Mouse (Mus musculus) neural tube, embryonic 11.5 days (tissue): ENCODE results near the gene Ric3. TPM values are rescaled to one million over a fixed set of nuclear protein-coding genes. Genes with fewer than 3 reads are reported as not detected.
"Not testable (repeated sequence)": the region's sequence is repeated elsewhere in the genome, so short reads cannot be mapped to it uniquely, and the experiment has no call there.

Source experiments
- ATAC-seq: fragments of 200-750 bp; cut with Nextera tagmentation; 2 replicates; pipeline ENCODE4 v1.8.0; 2017; ENCODE audit warnings: moderate number of reproducible peaks, mild to moderate bottlenecking, moderate TSS enrichment, moderate library complexity; ENCODE audit not compliant: insufficient read depth, low FRiP score, low TSS enrichment
- DNase-seq: peaks from one replicate; pipeline ENCODE4 v3.0.0-alpha.2; 2015; ENCODE audit warnings: low spot score
- H3K27ac ChIP-seq: fragments of 300-500 bp; sonication (generic); 2 replicates; pipeline ENCODE4 v1.5.1; 2014; ENCODE audit warnings: low read depth, mild to moderate bottlenecking, low read length
- H3K27me3 ChIP-seq: fragments of 300-500 bp; sonication (generic); 2 replicates; pipeline ENCODE4 v1.6.1; 2014; ENCODE audit warnings: mild to moderate bottlenecking, low read length, mixed read lengths; ENCODE audit not compliant: control insufficient read depth, insufficient read depth
- H3K36me3 ChIP-seq: fragments of 300-500 bp; sonication (generic); 2 replicates; pipeline ENCODE4 v1.6.1; 2014; ENCODE audit warnings: mild to moderate bottlenecking, low read length, moderate library complexity, mixed read lengths; ENCODE audit not compliant: control insufficient read depth, insufficient read depth
- H3K4me1 ChIP-seq: fragments of 300-500 bp; sonication (generic); 2 replicates; pipeline ENCODE4 v1.6.1; 2014; ENCODE audit warnings: low read length, mixed read lengths; ENCODE audit not compliant: control insufficient read depth, insufficient read depth
- H3K4me2 ChIP-seq: fragments of 300-500 bp; sonication (generic); 2 replicates; pipeline ENCODE4 v1.6.1; 2014; ENCODE audit warnings: low read depth, mild to moderate bottlenecking, moderate library complexity
- H3K4me3 ChIP-seq: fragments of 300-500 bp; sonication (generic); 2 replicates; pipeline ENCODE4 v1.5.1; 2014; ENCODE audit warnings: low read depth, low read length
- H3K9ac ChIP-seq: fragments of 300-500 bp; sonication (generic); 2 replicates; pipeline ENCODE4 v1.6.1; 2014; ENCODE audit warnings: mild to moderate bottlenecking, low read length
- H3K9me3 ChIP-seq: fragments of 300-500 bp; sonication (generic); 2 replicates; pipeline ENCODE4 v1.6.1; 2016; ENCODE audit warnings: low read length; ENCODE audit not compliant: control insufficient read depth
- WGBS: fragments of 180-500 bp; shearing (Covaris S2); extraction: QIAGEN DNeasy Blood & Tissue Kit; methylation state at CpG from one replicate; pipeline ENCODE4 v1.1.7; 2014; 5-methylcytosine and 5-hydroxymethylcytosine counted together
- polyA plus RNA-seq: library from polyadenylated mRNA; unstranded; fragments of >200 nt; fragmentation: Nextera tagmentation; extraction: Ambion mirVana; gene quantifications from 2 replicates; pipeline ENCODE4 v1.2.1, GENCODE M21; 2014

The Ric3 gene
- polyA plus RNA-seq, 1 experiment from 2014 or later: 18.1 TPM

DNA sequence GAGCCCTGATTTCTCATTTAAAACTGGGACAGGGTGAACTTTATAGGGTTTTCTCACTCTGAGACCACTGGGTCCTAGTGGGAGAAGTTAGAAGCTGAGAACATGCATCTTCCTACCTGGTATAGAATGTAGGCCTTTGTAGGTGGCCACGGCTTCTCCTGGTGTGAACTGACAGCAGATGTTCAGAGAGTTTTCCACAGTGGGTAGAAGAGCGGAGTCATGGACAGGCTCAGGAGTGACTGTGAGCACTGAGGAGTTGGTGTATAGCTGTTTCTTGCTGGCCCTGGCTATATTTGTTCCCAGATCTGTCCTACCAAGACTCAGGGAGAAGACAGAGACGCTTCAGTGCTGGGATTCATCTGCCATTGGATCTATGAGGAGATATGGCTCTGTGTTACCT lies 18.0 kb upstream of the Ric3 start:
- WGBS: 85% methylated on average over 3 of the region's 3 CpGs

DNA sequence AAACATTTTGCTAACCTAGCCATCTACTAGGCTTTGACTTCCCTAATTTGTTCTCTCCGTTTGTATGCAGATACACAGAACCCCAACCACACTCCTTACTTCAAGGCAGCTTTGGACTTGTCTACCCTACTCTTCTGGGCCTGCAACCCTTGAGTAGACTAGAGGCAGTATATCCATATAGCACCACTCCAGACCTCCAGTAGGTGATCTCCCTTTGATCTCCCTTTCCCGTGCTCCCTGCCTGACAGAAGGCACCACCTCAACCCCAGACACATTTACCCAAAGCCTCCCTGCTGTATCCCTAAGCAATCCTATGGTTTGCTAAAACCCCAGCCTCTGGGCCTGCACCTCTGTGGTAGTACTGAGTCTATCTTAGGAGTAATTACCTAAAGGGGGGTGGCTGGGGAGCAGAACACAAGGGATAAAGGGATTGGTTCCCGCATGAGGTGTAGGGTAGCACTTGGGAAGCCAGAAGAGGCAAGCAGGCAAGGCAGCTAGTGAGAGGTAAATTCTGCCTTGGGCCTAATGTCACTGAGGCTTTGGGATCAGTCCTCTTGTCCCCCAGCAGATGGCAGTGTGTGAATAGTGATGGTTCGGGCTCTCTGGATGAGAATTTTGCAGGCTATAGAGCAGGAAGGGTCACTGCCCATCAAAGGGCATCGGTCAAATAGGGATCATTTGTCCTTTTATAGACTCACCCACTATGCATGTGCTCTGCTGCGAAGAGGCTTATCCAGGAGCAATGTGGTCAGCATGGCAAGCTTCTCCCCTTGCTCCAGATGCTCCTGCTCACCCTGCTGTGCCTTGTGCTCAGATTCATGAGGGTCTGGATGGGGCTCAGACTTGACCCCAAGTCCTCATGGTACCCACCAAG lies 15.3 kb upstream of the Ric3 start:
- DNase-seq (peak; percentile 52), ATAC-seq (peak; percentile 60)
- H3K9ac ChIP-seq: no peak overlapping the region
- no peaks in the 10 kb centered on the region for H3K9me3 ChIP-seq
- H3K4me2 ChIP-seq: no peak overlapping the region
- no peaks in the 10 kb centered on the region for H3K27me3 ChIP-seq
- no peak overlapping the region for H3K4me3 ChIP-seq
- H3K4me1 ChIP-seq: no peaks in the 10 kb centered on the region
- 32% methylated on average over 6 of the region's 6 CpGs for WGBS
- H3K36me3 ChIP-seq: no peaks in the 10 kb centered on the region
- no peak overlapping the region for H3K27ac ChIP-seq

More for the DNA sequence above, 18.0 kb upstream of the Ric3 start:
- DNase-seq (no peak), ATAC-seq (no peak)
- no peaks in the 10 kb centered on the region for H3K36me3 ChIP-seq
- H3K4me3 ChIP-seq: no peak overlapping the region
- H3K27ac ChIP-seq: no peak overlapping the region
- no peaks in the 10 kb centered on the region for H3K4me1 ChIP-seq
- H3K27me3 ChIP-seq: no peaks in the 10 kb centered on the region
- no peak overlapping the region for H3K4me2 ChIP-seq
- H3K9ac ChIP-seq: no peak overlapping the region
- no peaks in the 10 kb centered on the region for H3K9me3 ChIP-seq

- WGBS: 82% methylated on average over 7 of the region's 7 CpGs
Observed at GRCm38 (mm10) chr7:109097203-109097602, 14.1 kb upstream of the Ric3 start.

GRCm38 (mm10) chr7:109096618-109097017 lies 13.5 kb upstream of the Ric3 start:
- no peak for ATAC-seq
- H3K4me1 ChIP-seq: no peaks in the 10 kb centered on the region
- H3K4me3 ChIP-seq: no peak overlapping the region

More at GRCm38 (mm10) chr7:109097203-109097602, 14.1 kb upstream of the Ric3 start:
- H3K4me1 ChIP-seq: no peaks in the 10 kb centered on the region
- H3K27ac ChIP-seq: no peak overlapping the region
- no peak overlapping the region for H3K4me3 ChIP-seq
- H3K4me2 ChIP-seq: no peak overlapping the region
- ATAC-seq: no peak
- H3K27me3 ChIP-seq: no peaks in the 10 kb centered on the region
- no peak overlapping the region for H3K9ac ChIP-seq
- no peaks in the 10 kb centered on the region for H3K9me3 ChIP-seq
- DNase-seq: no peak
- H3K36me3 ChIP-seq: no peaks in the 10 kb centered on the region

GRCm38 (mm10) chr7:109094294-109094693 lies 11.2 kb upstream of the Ric3 start:
- Histone ChIP-seq H3K4me3 (no peak overlapping the region), H3K4me2 (no peak overlapping the region), H3K27me3 (no peaks in the 10 kb centered on the region), H3K9ac (no peak overlapping the region), H3K27ac (no peak overlapping the region), H3K4me1 (no peaks in the 10 kb centered on the region), H3K36me3 (no peaks in the 10 kb centered on the region), H3K9me3 (no peaks in the 10 kb centered on the region)
- ATAC-seq: no peak
- WGBS: no CpG with 5 or more reads among the region's 7 CpGs
- DNase-seq: no peak

More at GRCm38 (mm10) chr7:109096618-109097017, 13.5 kb upstream of the Ric3 start:
- Histone ChIP-seq H3K27me3 (no peaks in the 10 kb centered on the region), H3K9me3 (no peaks in the 10 kb centered on the region), H3K4me2 (no peak overlapping the region), H3K9ac (no peak overlapping the region), H3K36me3 (no peaks in the 10 kb centered on the region), H3K27ac (no peak overlapping the region)
- DNase-seq: no peak
- 78% methylated on average over 4 of the region's 4 CpGs for WGBS

DNA sequence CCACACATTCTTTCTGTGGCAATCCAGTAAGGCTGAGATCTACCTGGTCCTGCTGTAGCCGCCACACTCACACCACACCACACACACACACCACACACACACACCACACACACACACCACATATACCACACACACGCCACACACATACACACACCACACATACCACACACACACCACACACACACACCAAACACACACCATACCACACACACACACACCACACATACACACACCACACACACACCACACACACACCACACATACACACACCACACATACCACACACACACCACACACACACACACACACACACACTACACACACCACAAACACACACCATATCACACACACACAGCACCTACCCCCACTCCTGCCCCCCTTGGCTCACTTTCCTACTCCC lies 8.2 kb upstream of the Ric3 start:
- not testable (repeated sequence) for H3K4me1 ChIP-seq, H3K27me3 ChIP-seq, H3K4me3 ChIP-seq, H3K36me3 ChIP-seq, H3K9me3 ChIP-seq, DNase-seq, H3K4me2 ChIP-seq, ATAC-seq, H3K9ac ChIP-seq, H3K27ac ChIP-seq
- no CpG with 5 or more reads among the region's 2 CpGs for WGBS

- 33% methylated on average over 2 of the region's 2 CpGs for WGBS
- Histone ChIP-seq H3K4me1 (peaks cover 5% of the 10 kb centered on the region; the same call in 1 of the 2 replicates), H3K9ac (no peak overlapping the region), H3K27me3 (no peaks in the 10 kb centered on the region), H3K36me3 (no peaks in the 10 kb centered on the region), H3K9me3 (no peaks in the 10 kb centered on the region), H3K4me3 (no peak overlapping the region), H3K4me2 (no peak overlapping the region), H3K27ac (no peak overlapping the region)
- DNase-seq: no peak
- ATAC-seq: no peak
Observed at GRCm38 (mm10) chr7:109086946-109087345, 3.8 kb upstream of the Ric3 start.

DNA sequence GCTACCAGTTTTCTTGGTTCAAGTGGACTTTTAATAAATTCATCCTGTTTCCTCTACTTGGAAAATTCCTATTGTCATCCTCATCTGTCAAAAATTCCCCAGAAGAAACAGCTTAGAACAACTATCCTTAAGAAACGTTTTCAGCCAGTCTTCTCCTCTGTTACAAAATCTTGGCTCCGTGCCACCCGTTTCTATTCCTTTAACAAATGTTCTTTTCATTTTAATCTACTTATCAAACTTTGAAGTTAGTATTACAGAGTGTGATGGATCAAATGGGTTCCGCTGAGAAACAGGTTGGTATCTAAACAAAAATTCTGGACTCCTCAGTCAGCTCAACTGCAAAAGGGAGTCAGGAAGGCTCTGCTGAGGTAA lies 668 bp upstream of the Ric3 start:
- H3K9ac ChIP-seq: no peak overlapping the region
- no peaks in the 10 kb centered on the region for H3K9me3 ChIP-seq
- peak overlapping the region; percentile 79; the same call in 1 of the 2 replicates for H3K4me3 ChIP-seq
- 89% methylated on average over 4 of the region's 4 CpGs for whole genome bisulfite sequencing
- no peaks in the 10 kb centered on the region for H3K36me3 ChIP-seq
- no peak for DNase-seq
- H3K4me1 ChIP-seq: peaks cover 5% of the 10 kb centered on the region; the same call in 1 of the 2 replicates
- H3K27ac ChIP-seq: no peak overlapping the region
- ATAC-seq: no peak
- no peaks in the 10 kb centered on the region for H3K27me3 ChIP-seq
- no peak overlapping the region for H3K4me2 ChIP-seq
